Mouse (Mus musculus) fat pad, adult 2 months (tissue): ENCODE measurements around the gene Cyb5d1.
A peak's percentile ranks its signal among the peaks of the same experiment; 100 is the strongest.
"Not testable (repeated sequence)": the region's sequence is repeated elsewhere in the genome, so short reads cannot be mapped to it uniquely, and the experiment has no call there.

Experiments
- DNase-seq: peaks from one replicate; pipeline ENCODE4 v3.0.0-alpha.2; 2011; ENCODE audit warnings: low read depth, low spot score; ENCODE audit errors: extremely low read depth

Cyb5d1 gene

GRCm38 (mm10) chr11:69395235-69395633 is at the start of gene Cyb5d1, which contains the start of gene Naa38:
Gene Cyb5d1, minus strand, starts transcription at chr11:69395631.
Gene Naa38, plus strand, starts transcription at chr11:69395487.
- DNase-seq, result not testable (repeated sequence)

- DNase-seq, result no peak
Measured at GRCm38 (mm10) chr11:69443328-69443727, 47.9 kb upstream of the Cyb5d1 start.

GRCm38 (mm10) chr11:69437291-69437690 is 41.9 kb upstream of the Cyb5d1 start:
- DNase-seq, result no peak

GRCm38 (mm10) chr11:69433189-69433588 is 37.8 kb upstream of the Cyb5d1 start:
- no peak for DNase-seq

- no peak for DNase-seq
Measured at GRCm38 (mm10) chr11:69432640-69432982, 37.2 kb upstream of the Cyb5d1 start.

- DNase-seq, result no peak
Measured at GRCm38 (mm10) chr11:69431829-69432639, 36.6 kb upstream of the Cyb5d1 start.

- DNase-seq, result no peak
Measured at GRCm38 (mm10) chr11:69430631-69431030, 35.2 kb upstream of the Cyb5d1 start.

- no peak for DNase-seq
Measured at GRCm38 (mm10) chr11:69429313-69429712, 33.9 kb upstream of the Cyb5d1 start.

- DNase-seq, result no peak
Measured at GRCm38 (mm10) chr11:69428751-69429150, 33.3 kb upstream of the Cyb5d1 start.

- no peak for DNase-seq
Measured at GRCm38 (mm10) chr11:69426246-69426645, 30.8 kb upstream of the Cyb5d1 start.

- no peak for DNase-seq
Measured at GRCm38 (mm10) chr11:69423885-69424284, 28.5 kb upstream of the Cyb5d1 start.

- no peak for DNase-seq
Measured at GRCm38 (mm10) chr11:69422842-69423241, 27.4 kb upstream of the Cyb5d1 start.

GRCm38 (mm10) chr11:69421131-69421977 is 25.9 kb upstream of the Cyb5d1 start:
- DNase-seq, result no peak

- DNase-seq, result no peak
Measured at GRCm38 (mm10) chr11:69420554-69421000, 25.1 kb upstream of the Cyb5d1 start.

- no peak for DNase-seq
Measured at GRCm38 (mm10) chr11:69419813-69420553, 24.6 kb upstream of the Cyb5d1 start.

- DNase-seq, result no peak
Measured at GRCm38 (mm10) chr11:69419443-69419812, 24.0 kb upstream of the Cyb5d1 start.

GRCm38 (mm10) chr11:69418481-69419442 is 23.3 kb upstream of the Cyb5d1 start:
- DNase-seq, result peak; percentile 86

GRCm38 (mm10) chr11:69417449-69418384 is 22.3 kb upstream of the Cyb5d1 start:
- no peak for DNase-seq

GRCm38 (mm10) chr11:69416921-69417448 is 21.6 kb upstream of the Cyb5d1 start:
- DNase-seq, result no peak
